Mouse (Mus musculus): Measurements from ENCODE around the gene Samd4b.

The Samd4b gene

DNA sequence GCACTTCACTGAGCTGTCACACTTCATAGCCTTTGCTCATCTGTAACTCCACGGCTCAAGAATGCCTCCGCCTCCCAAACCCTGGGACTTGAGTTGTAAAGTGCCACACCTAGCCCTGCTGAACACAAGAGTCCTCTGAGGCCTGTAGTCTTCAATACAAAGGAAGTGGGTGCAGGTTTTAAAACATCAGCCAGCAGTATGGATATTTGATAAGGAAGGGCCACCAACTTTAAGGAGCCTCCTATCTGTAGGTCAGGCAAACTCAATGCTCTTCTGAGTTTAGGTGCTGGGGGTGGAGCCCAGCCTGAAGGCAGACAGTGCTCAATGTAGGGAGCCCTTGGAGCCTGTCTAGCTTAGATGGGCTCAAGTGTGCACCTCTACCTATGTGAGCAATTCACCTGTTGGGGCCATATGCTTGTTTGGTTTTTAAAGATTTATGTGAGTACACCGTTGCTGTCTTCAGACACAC lies 243.8 kb downstream of the Samd4b start:
- no peak for DNase-seq

DNA sequence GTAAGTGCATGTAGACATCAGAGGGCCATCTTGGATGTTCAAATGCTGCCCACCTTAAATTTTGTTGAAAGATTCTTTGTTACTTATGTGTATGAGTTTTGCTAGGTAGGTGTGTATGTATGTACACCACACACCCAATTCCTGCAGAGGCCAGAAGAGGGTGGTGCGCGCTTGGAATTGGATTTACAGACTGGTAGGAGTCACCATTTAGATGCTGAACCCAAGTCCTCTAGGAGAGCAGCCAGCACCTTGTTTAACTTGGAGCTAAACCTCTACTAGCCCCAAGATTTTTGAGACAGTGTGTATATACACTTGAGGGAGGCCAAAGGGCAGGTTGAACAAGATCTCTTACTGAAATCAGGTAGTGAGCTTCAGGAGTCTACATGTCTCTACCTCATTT lies 244.7 kb downstream of the Samd4b start:
- peak in 1 of 2 experiments; percentile 47 for DNase-seq

DNA sequence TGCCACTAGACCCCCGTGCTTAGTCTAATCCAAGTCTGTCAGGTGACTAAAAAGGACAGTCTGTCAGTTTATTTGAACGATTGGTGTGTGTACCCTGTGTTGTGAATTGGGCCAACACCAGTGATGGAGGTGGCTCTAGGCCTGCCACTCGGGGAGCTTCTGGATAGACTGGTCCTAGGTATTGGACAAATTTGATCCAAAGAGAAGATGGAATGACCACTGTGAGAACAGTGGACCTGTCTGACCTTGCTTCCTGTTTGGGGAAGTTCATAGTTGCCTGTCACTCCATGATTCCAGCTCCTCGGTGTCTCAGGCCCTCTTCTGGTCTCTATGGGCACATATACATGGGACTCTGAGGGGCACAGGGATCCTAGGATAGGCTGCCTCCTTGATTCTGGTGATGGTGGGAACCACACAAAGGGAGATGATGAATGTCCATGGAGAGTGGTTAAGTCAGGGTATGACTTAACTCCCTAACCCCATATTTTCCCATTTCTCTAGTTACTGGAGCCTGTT lies 246.2 kb downstream of the Samd4b start:
- no peak for DNase-seq

DNA sequence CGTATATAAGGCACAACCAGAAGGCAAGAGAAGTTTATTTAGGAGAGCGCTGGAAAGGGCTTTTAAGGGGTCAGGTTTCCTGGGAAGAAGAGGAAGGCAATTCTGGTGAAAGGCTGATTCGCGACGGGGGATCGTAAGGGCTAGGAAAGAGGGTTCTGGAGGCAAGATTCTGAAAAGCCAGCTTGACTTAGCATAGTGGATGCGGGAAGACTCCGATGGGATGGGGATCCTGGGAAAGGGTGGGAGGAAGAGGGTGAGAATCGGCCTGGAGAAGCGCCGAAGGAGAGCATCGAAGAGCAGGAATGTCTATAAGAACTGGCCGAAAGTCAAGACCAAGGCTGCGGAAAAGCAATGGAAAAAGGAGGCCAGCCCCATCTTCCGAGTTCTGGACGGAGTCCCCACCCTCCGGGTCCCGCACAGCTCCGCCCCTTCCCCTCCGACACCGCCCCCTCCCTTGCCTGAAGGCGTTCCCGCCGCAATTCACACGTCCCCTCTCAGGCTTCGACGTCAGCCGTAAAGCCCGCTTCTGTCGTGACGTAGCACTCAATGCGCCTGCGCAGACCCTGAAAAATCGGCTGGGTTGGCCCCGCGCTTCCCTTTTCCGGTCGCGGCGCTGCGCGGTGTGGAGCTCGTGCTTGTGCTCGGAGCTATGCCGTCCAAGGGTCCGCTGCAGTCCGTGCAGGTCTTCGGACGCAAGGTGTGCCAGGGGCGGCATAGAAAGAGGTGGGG lies 247.6 kb downstream of the Samd4b start, which contains the start of gene Rps16:
Gene Rps16, plus strand, starts transcription at position 498 of the 729 bp plus-strand sequence.
- peak; percentile 99 for DNase-seq
